Mouse (Mus musculus): Measurements from ENCODE around the gene Samm50.

The Samm50 gene

GRCm38 (mm10) chr15:84218783-84219271 lies 26.8 kb downstream of the Samm50 start:
- TF ChIP-seq GATA4 (IDR thresholded peaks at IDR 0.05; ENCODE audit: insufficient replicate concordance, low read length): no peak

- no peak for TF ChIP-seq GATA4 (IDR thresholded peaks at IDR 0.05; ENCODE audit: insufficient replicate concordance, low read length)
Measured at GRCm38 (mm10) chr15:84221539-84221938, 29.5 kb downstream of the Samm50 start.

- TF ChIP-seq GATA4 (IDR thresholded peaks at IDR 0.05; ENCODE audit: insufficient replicate concordance, low read length): no peak
Measured at GRCm38 (mm10) chr15:84223423-84223822, 31.4 kb downstream of the Samm50 start.

GRCm38 (mm10) chr15:84224779-84225178 lies 32.7 kb downstream of the Samm50 start:
- no peak for TF ChIP-seq GATA4 (IDR thresholded peaks at IDR 0.05; ENCODE audit: insufficient replicate concordance, low read length)

GRCm38 (mm10) chr15:84226918-84227317 lies 34.9 kb downstream of the Samm50 start:
- TF ChIP-seq GATA4 (IDR thresholded peaks at IDR 0.05; ENCODE audit: insufficient replicate concordance, low read length): no peak

- TF ChIP-seq GATA4 (IDR thresholded peaks at IDR 0.05; ENCODE audit: insufficient replicate concordance, low read length): no peak
Measured at GRCm38 (mm10) chr15:84230661-84231060, 38.6 kb downstream of the Samm50 start.

- TF ChIP-seq GATA4 (IDR thresholded peaks at IDR 0.05; ENCODE audit: insufficient replicate concordance, low read length): peak; percentile 83; the same call in 1 of the 2 replicates
Measured at GRCm38 (mm10) chr15:84231113-84231712, 39.2 kb downstream of the Samm50 start.

GRCm38 (mm10) chr15:84231721-84232561 lies 39.9 kb downstream of the Samm50 start, which contains the start of gene Parvb:
Gene Parvb, plus strand, starts transcription at chr15:84232043.
- no peak for TF ChIP-seq GATA4 (IDR thresholded peaks at IDR 0.05; ENCODE audit: insufficient replicate concordance, low read length)

GRCm38 (mm10) chr15:84232609-84233008 lies 40.6 kb downstream of the Samm50 start:
- TF ChIP-seq GATA4 (IDR thresholded peaks at IDR 0.05; ENCODE audit: insufficient replicate concordance, low read length): no peak

- no peak for TF ChIP-seq GATA4 (IDR thresholded peaks at IDR 0.05; ENCODE audit: insufficient replicate concordance, low read length)
Measured at GRCm38 (mm10) chr15:84234794-84235581, 42.9 kb downstream of the Samm50 start.

GRCm38 (mm10) chr15:84235646-84236045 lies 43.6 kb downstream of the Samm50 start:
- no peak; the same call in 1 of the 2 replicates for TF ChIP-seq GATA4 (IDR thresholded peaks at IDR 0.05; ENCODE audit: insufficient replicate concordance, low read length)

- TF ChIP-seq GATA4 (IDR thresholded peaks at IDR 0.05; ENCODE audit: insufficient replicate concordance, low read length): no peak
Measured at GRCm38 (mm10) chr15:84238552-84238951, 46.5 kb downstream of the Samm50 start.

GRCm38 (mm10) chr15:84238991-84239401 lies 47.0 kb downstream of the Samm50 start:
- no peak for TF ChIP-seq GATA4 (IDR thresholded peaks at IDR 0.05; ENCODE audit: insufficient replicate concordance, low read length)

- TF ChIP-seq GATA4 (IDR thresholded peaks at IDR 0.05; ENCODE audit: insufficient replicate concordance, low read length): no peak
Measured at GRCm38 (mm10) chr15:84241520-84241919, 49.5 kb downstream of the Samm50 start.

GRCm38 (mm10) chr15:84245104-84245503 lies 53.1 kb downstream of the Samm50 start:
- TF ChIP-seq GATA4 (IDR thresholded peaks at IDR 0.05; ENCODE audit: insufficient replicate concordance, low read length): no peak

Data from liver, adult (tissue).